Mouse (Mus musculus) T-cell, adult 2 months (primary cell): Measurements from ENCODE around the gene Magea3.
"Not testable (repeated sequence)": the region's sequence is repeated elsewhere in the genome, so short reads cannot be mapped to it uniquely, and the experiment has no call there.

Experiments
- DNase-seq: peaks from one replicate; pipeline ENCODE4 v3.0.0; 2022; ENCODE audit warnings: low spot score

Magea3 gene

GRCm38 (mm10) chrX:154949405-154949804 is at the start of gene Magea3:
TSS of gene Magea3 (minus strand) at chrX:154949505.
- DNase-seq, result not testable (repeated sequence)

- DNase-seq, result not testable (repeated sequence)
These were observed 46.4 kb upstream of the Magea3 start, which contains the start of gene Magea8 for GRCm38 (mm10) chrX:154995750-154996149. TSS of gene Magea8 (minus strand) at chrX:154995850.

- DNase-seq, result not testable (repeated sequence)
These were observed 13.4 kb downstream of the Magea3 start, which contains the start of gene Magea6 for GRCm38 (mm10) chrX:154935887-154936286. TSS of gene Magea6 (minus strand) at chrX:154935987.
